Mouse (Mus musculus): ENCODE measurements around the gene Nudt16l1.

DNA sequence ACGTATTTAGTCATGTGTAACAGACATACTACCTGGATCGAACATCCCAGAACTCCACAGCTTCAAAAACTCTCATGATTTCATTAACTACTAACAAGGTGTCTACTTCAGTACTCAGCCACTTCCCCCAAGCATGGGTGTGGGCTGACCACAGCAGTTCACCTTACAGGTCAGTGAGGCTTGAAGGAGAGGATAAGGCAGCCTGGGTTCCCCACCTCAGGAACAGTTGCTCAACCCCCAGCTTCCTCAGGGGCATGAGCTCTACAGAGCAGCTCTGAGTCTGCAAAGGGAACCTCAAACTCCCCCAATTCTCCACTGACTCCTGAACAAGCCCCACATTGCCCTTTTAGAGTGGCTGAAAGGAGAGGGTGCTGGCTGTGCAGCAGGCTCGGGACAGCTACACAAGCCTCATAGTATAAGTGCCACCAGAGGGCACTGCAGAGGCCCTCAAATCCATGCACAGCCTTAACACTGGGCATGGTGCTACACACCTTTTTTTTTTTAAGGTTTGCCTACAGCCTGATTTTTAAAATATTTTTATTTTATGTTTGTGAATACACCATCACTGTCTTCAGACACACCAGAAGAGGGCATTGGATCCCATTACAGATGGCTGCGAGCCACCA, 41.3 kb downstream of the Nudt16l1 start:
- TF ChIP-seq CTCF (IDR thresholded peaks at IDR 0.05; ENCODE audit: low read depth, low read length) (no peak), GATA1 (IDR thresholded peaks at IDR 0.05; ENCODE audit: borderline replicate concordance, low read length) (no peak), GATA2 (IDR thresholded peaks at IDR 0.05; ENCODE audit: borderline replicate concordance, low read depth, low read length) (no peak), TAL1 (conservative IDR thresholded peaks at IDR 0.05; ENCODE audit: low read depth, low read length) (no peak)

All from G1E (cell line).